Mouse (Mus musculus) limb, embryonic 10.5 days (tissue): Measurements from ENCODE around the gene Tmprss4. TPM values are rescaled to one million over a fixed set of nuclear protein-coding genes. Genes with fewer than 3 reads are reported as not detected.

Experiments used
- polyA plus RNA-seq: library from polyadenylated mRNA; unstranded; fragments of >200 nt; fragmentation: Nextera tagmentation; extraction: Ambion mirVana; gene quantifications from 2 replicates; pipeline ENCODE4 v1.2.1, GENCODE M21; 2016

Tmprss4 gene
- polyA plus RNA-seq, 1 experiment from 2014 or later = 0.43 TPM

Other genes with a start within 250 kb of the Tmprss4 start
- gene Ube4a, start 238.5 kb downstream of the Tmprss4 start, polyA plus RNA-seq = 20.4 and 24.2 TPM in 2 replicates
- not detected in 2 replicates for gene Cd3g, start 223.7 kb downstream of the Tmprss4 start, polyA plus RNA-seq
- not detected in 2 replicates for gene Cd3d, start 222.3 kb downstream of the Tmprss4 start, polyA plus RNA-seq
- gene Cd3e, start 194.5 kb downstream of the Tmprss4 start, polyA plus RNA-seq = not detected in 2 replicates
- gene Mpzl2, start 164.3 kb downstream of the Tmprss4 start, polyA plus RNA-seq = 12.7 and 13.6 TPM in 2 replicates
- gene Mpzl3, start 148.9 kb downstream of the Tmprss4 start, polyA plus RNA-seq = 4.2 and 4.6 TPM in 2 replicates
- gene Jaml, start 124.9 kb downstream of the Tmprss4 start, polyA plus RNA-seq = 6.3 and 12.2 TPM in 2 replicates
- 12.0 and 14.1 TPM in 2 replicates for gene Scn2b, start 86.3 kb downstream of the Tmprss4 start, polyA plus RNA-seq
- gene Scn4b, start 65.7 kb downstream of the Tmprss4 start, polyA plus RNA-seq = 2.0 and 4.1 TPM in 2 replicates
- not detected in 2 replicates for gene BC049352, start 22.1 kb downstream of the Tmprss4 start, polyA plus RNA-seq
- 0.26 TPM in 2 replicates for gene Il10ra, start 65.1 kb upstream of the Tmprss4 start, polyA plus RNA-seq
- gene Tmprss13, start 115.0 kb upstream of the Tmprss4 start, polyA plus RNA-seq = 0.51 and 0.95 TPM in 2 replicates
- 97.6 and 110 TPM in 2 replicates for gene Fxyd6, start 166.1 kb upstream of the Tmprss4 start, polyA plus RNA-seq
- gene Fxyd2, start 195.6 kb upstream of the Tmprss4 start, polyA plus RNA-seq = 0.69 and 0.84 TPM in 2 replicates
- 0.15 and 0.30 TPM in 2 replicates for gene Dscaml1, start 222.5 kb upstream of the Tmprss4 start, polyA plus RNA-seq